Mouse (Mus musculus) bone marrow, adult 2 months (tissue): Measurements from ENCODE around the gene Aacs. TPM values are rescaled to one million over a fixed set of nuclear protein-coding genes. Genes with fewer than 3 reads are reported as not detected.
"Not testable (repeated sequence)": the region's sequence is repeated elsewhere in the genome, so short reads cannot be mapped to it uniquely, and the experiment has no call there.

Experiments
- H3K27ac ChIP-seq: fragments of 200-500 bp; 2 replicates; pipeline ENCODE4 v1.5.1; 2012; ENCODE audit warnings: low read depth, mild to moderate bottlenecking, control low read depth, inconsistent platforms, low read length; ENCODE audit not compliant: control insufficient read depth, poor library complexity, insufficient read depth
- H3K4me1 ChIP-seq: fragments of 200-500 bp; 2 replicates; pipeline ENCODE4 v1.6.1; 2011; ENCODE audit warnings: low read length; ENCODE audit not compliant: control insufficient read depth, insufficient read depth
- H3K4me3 ChIP-seq: fragments of 200-500 bp; replicated peaks from 2 replicates; pipeline ENCODE3; 2011; ENCODE audit warnings: mild to moderate bottlenecking, low read depth, low read length, control low read depth; ENCODE audit not compliant: control insufficient read depth
- CTCF ChIP-seq: fragments of 200-500 bp; IDR thresholded peaks from 2 replicates; pipeline ENCODE4 v1.5.1; 2011; ENCODE audit warnings: low read length, control low read depth; ENCODE audit not compliant: control insufficient read depth, insufficient read depth
- POLR2A ChIP-seq: fragments of 200-500 bp; IDR thresholded peaks from 2 replicates; pipeline ENCODE4 v1.6.1; 2011; ENCODE audit warnings: low read depth, mild to moderate bottlenecking, control low read depth, low read length, borderline replicate concordance; ENCODE audit not compliant: control insufficient read depth
- WGBS: fragments of 180-500 bp; shearing (Covaris S2); methylation state at CpG from one replicate; pipeline ENCODE4 v1.1.7; 2018; 5-methylcytosine and 5-hydroxymethylcytosine counted together
- polyA plus RNA-seq: library from polyadenylated mRNA; stranded (reverse); fragments of >200 nt; gene quantifications from 2 replicates; pipeline ENCODE4 v1.2.4, GENCODE M21; 2011; ENCODE audit warnings: low replicate concordance; ENCODE audit not compliant: missing spikeins, insufficient read depth, insufficient read length

Gene Aacs
- polyA plus RNA-seq: 4.3 and 18.4 TPM in 2 replicates

DNA sequence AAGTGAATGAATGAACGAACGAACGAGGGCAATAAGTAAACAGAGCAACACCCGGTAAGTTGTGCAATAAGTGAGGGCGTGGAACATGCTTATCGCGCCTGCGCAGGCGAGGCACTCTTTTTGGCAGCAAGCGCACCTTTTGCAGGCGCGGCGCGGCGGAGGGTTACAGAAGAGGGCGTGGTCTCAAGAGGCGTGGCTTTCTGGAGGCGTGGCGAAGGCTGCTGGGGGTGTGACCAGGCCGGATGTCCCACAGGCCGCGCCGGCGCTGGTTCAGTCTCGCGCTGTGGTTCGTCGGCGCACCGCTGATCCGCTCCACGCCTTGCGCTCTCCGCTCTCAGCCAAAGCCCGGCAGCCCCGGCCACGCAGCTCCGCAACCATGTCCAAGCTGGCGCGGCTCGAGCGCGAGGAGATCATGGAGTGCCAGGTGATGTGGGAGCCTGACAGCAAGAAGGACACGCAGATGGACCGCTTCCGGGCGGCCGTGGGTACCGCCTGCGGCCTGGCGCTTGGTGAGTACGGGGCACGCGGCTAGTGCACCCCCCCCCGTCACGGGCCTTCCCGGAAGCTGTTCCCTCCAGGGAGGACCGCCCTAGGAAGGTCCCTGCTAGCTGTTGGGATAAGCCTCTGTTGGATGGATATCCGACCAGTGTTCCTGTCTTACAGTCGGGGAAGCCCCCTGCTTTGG, at the start of gene Aacs:
TSS of gene Aacs (plus strand) at position 214 of the 685 bp plus-strand sequence.
- Histone ChIP-seq H3K4me1 (no peaks in the 10 kb centered on the region; the same call in 1 of the 2 replicates), H3K4me3 (peak within 1 kb of the TSS; percentile 86), H3K27ac (peak within 1 kb of the TSS; percentile 69)
- TF ChIP-seq CTCF (0 out of 2 replicates have a peak, but pooled peaks have one; percentile 10), POLR2A (peak; percentile 98)
- whole genome bisulfite sequencing: under 1% methylated on average over 60 of the region's 60 CpGs

DNA sequence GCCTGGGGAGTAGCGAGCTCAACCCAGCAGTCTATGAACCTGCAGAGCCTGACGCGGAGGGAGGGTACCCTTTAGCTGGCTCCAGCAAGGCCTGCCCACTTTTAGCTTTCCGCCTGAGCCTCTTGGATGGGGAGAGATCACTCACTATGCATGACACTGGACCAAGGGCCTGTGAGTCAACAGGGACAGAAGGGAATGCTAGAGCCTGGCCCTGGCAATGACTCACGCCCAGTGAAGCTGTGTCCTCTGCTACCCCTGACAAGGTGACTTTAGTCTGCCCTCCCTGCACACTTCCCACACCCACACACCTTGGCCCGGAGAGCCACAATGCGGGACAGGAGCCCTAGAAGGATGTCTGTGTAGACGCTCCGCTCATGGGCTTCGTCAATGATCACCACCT, 49.3 kb upstream of the Aacs start:
- no peak for TF ChIP-seq POLR2A
- no peak for TF ChIP-seq CTCF
- no peak overlapping the region for H3K4me3 ChIP-seq
- peaks cover 1% of the 10 kb centered on the region; the same call in 1 of the 2 replicates for H3K4me1 ChIP-seq
- WGBS: 90% methylated on average over 10 of the region's 10 CpGs
- H3K27ac ChIP-seq: no peak overlapping the region

DNA sequence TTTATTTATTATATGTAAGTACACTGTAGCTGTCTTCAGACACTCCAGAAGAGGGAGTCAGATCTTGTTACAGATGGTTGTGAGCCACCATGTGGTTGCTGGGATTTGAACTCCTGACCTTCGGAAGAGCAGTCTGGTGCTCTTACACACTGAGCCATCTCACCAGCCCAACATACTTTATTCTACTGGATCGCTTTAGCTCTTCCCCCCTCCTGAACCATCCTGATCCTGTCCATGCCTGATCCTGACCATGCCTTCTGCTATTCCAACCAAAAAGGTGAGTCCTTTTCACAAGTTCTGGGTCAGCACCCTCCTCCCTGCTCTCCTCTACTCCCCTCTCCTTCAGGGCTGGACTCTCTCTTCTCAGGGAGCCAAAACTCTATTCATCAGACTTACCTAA, 43.3 kb upstream of the Aacs start:
- H3K27ac ChIP-seq, H3K4me1 ChIP-seq, H3K4me3 ChIP-seq: not testable (repeated sequence)
- 87% methylated on average over 2 of the region's 2 CpGs for WGBS

DNA sequence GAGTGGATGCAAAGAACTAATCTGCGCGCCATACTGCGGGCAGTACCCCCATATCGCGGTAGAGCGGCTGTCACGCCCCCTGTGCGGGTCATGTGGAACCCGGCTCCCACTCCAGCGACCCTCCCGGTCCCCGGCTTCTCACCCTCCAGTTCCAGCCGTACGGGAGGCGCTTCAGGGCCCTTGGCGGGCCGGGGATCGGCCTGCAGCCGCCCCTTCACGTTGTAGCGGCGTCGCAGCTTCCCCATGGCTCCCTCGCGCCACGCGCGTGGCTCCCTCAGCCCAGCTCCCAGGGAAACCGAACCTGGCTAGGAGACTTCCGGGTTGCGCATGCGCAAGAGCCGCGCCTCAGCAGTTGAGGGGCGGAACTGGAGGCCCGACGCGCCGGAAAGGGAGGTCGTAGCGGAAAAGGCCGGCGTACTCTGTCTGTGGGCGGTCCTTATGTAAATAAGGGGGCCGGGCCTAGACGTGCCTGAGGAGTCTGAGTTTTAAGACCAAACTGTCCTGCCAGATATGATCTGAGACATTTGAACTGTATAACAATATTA, 41.7 kb upstream of the Aacs start, which contains the start of gene Dhx37:
TSS of gene Dhx37 (minus strand) at position 329 of the 545 bp plus-strand sequence.
- H3K4me1 ChIP-seq: peaks cover 1% of the 10 kb centered on the region; the same call in 1 of the 2 replicates
- TF ChIP-seq CTCF: no peak
- TF ChIP-seq POLR2A: peak; percentile 76; the same call in 1 of the 2 replicates
- peak within 1 kb of the TSS; percentile 77 for H3K27ac ChIP-seq
- under 1% methylated on average over 46 of the region's 46 CpGs for WGBS
- peak within 1 kb of the TSS; percentile 78 for H3K4me3 ChIP-seq

DNA sequence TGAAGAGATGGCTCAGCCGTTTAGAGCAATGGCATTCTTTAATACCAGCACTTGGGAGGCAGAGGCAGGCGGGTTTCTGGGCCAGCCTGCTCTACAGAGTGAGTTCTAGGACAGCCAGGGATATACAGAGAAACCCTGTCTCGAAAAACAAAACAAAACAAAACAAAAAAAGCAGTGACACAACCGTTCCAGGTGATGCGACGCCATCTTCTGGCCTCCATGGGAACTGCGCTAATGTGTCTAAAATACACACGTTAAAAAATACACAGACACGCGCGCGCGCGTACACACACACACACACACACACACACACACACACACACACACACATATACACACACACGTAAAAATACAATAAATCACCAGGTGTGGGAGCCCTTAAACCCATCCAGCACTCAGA, 41.3 kb upstream of the Aacs start:
- peak overlapping the region; percentile 53 for H3K27ac ChIP-seq
- H3K4me3 ChIP-seq, H3K4me1 ChIP-seq: not testable (repeated sequence)
- TF ChIP-seq CTCF: peak; percentile 17; the same call in 1 of the 2 replicates
- WGBS: 55% methylated on average over 15 of the region's 15 CpGs

DNA sequence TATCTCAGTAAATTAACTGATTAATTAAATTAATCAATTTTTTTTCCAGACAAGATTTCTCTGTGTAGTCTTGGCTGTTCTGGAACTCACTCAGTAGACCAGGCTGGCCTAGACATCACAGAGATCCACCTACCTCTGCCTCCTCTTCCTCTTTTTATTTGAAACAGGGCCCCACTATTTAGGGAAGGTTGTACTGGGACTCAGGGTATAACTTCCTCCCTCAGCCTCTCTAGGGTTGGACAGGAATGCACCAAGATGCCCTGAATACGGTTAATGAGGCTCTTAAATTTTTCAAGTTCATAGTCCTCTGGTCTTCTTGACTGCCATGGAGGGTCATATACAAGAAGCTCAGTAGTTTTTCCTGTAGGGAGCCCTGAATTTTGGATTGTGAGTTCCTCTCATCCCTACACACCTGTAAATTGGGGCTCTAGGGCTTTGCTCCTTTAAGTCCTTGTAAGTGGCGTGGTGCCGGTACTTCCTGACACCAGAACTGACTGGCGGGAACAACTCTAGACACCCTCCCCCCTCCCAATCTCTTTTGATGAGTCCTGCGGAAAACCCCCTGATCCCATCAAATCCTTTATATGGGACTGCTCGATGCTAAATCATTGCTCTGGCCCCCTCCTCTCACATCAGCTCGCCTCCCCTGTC, 34.9 kb upstream of the Aacs start:
- 1% methylated on average over 7 of the region's 7 CpGs for WGBS
- Histone ChIP-seq H3K4me1 (peaks cover 4% of the 10 kb centered on the region), H3K4me3 (peak overlapping the region; percentile 65), H3K27ac (peak overlapping the region; percentile 5; the same call in 1 of the 2 replicates)
- TF ChIP-seq CTCF (no peak), POLR2A (no peak)

DNA sequence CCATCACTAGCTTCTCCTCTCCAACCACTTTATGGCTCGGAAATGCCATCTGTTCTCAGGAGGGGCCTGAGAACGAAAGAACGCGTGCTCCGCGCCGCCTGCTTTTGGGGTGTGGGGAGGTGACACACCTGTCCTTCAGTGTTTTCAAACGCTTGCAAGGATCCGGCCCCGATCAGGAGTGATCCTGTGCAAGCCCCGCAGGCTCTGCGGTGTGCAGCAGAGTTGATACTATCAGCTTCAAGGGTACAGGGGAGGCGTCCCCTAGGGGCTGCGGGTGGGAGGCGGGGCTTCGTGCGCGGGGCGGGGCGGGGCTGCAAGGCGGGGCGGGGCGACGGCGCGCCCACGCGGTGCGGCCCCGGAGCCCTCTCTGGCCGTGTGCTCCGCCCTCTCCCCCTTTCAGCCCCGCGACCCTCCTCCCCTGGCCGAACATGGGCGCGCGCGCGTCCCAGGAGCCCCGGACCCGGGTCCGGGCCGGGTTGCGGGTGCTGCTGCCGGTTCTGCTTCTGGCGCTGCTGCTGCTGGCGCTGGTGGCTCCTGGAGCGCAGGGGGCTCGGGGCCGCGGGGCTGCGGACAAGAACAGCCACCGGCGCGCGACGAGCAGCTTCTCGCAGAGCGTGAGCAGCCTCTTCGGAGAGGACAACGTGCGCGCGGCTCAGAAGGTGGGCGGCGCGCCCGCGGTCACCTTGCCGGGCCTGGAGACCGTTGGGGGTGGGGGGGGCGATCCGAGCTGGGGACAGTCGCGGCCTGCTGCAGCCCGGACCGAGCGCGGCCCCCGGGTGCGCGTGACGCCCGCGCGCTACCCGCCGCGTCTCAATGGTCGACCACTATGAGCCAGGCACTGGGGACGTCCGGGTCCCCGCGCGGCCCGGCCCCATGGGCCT, 34.1 kb upstream of the Aacs start, which contains the start of gene Bri3bp:
TSS of gene Bri3bp (plus strand) at position 335 of the 881 bp plus-strand sequence.
- H3K4me1 ChIP-seq: peaks cover 4% of the 10 kb centered on the region
- TF ChIP-seq POLR2A: no peak
- TF ChIP-seq CTCF: no peak
- peak within 1 kb of the TSS; percentile 73 for H3K27ac ChIP-seq
- under 1% methylated on average over 97 of the region's 97 CpGs for WGBS
- peak within 1 kb of the TSS; percentile 65 for H3K4me3 ChIP-seq
